Mouse (Mus musculus): ENCODE measurements at regions not wholly inside any gene's neighbourhood (a gene's known extent, or its start where the extent isn't known, plus 50 kb on each side); places are given as distances from the start of the nearest gene placed in this dataset.
A peak's percentile ranks its signal among the peaks of the same experiment; 100 is the strongest.

DNA sequence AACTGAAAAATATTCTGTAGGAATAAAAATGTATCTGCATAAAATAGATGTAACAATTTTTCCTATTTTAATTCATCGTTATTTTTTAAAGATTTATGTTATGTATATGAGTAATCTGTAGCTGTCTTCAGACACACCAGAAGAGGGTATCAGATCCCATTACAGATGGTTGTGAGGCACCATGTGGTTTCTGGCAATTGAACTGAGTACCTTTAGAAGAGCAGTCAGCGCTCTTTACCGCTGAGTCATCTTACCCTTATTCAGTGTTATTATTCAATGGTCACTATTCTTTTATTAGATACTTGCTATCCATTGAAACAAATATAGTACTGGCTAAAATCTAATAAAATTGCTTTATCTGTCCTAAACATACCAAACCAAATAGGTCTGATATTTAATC, 820.7 kb upstream of the Nrxn1 start:
- no peak for DNase-seq (ENCODE audit: low spot score in 2 of 2)

DNA sequence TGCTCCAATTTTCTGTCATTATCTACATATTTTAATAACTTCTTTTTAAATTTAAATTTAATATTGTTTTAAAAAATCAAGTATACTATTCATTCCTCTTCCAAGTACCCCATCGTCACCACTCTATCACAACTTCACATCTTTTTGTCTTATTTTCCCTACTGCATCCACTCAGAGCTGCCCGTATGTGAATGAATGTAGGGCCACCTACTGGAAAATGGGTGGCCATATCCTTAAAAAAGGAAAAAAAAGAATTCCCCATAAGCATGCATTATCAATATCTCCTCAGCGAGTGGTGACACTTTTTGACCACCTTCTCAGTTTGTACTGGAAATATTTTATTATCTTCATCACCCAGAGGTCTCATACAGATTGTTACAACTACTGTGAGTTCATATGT, 810.2 kb upstream of the Nrxn1 start:
- DNase-seq (ENCODE audit: low spot score in 2 of 2), result peak in 1 of 2 experiments; percentile 3

- DNase-seq (ENCODE audit: low spot score in 2 of 2), result no peak
These were observed 782.4 kb upstream of the Nrxn1 start for GRCm38 (mm10) chr17:91875231-91875630.

DNA sequence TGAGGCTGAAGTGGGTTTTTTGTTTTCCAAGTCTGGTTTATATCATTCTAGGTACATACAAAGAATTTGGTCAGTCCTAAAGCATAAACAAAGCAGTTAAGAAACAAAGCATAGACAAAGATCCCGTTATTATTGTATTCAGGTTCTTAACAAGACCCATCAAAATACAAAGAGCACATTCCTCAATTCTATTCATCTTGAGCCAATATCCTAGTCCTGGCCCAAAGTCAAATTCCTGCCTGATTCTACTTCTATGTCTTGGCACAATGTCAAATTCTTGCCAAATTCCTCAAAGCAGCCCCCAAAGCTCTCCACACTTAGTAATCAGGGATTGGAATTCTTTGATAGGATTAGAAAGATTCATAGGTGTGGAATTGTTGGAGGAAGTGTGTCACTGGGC, 769.3 kb upstream of the Nrxn1 start:
- no peak for DNase-seq (ENCODE audit: low spot score in 2 of 2)

Small RNA genes in the stretch of these regions (microRNA-seq; reads per million reads assigned to microRNA genes)
- gene Gm44345, result 0 reads per million in 2 experiments
